Mouse (Mus musculus): Measurements from ENCODE around the gene Specc1.
A peak's percentile ranks its signal among the peaks of the same experiment; 100 is the strongest.
"Not testable (repeated sequence)": the region's sequence is repeated elsewhere in the genome, so short reads cannot be mapped to it uniquely, and the experiment has no call there.

The Specc1 gene

GRCm38 (mm10) chr11:61956572-61957295 lies at the start of gene Specc1:
Specc1 (plus strand) TSS chr11:61956763.
- DNase-seq (ENCODE audit: low spot score): peak; percentile 86

GRCm38 (mm10) chr11:61908315-61908714 lies 48.2 kb upstream of the Specc1 start:
- no peak for DNase-seq (ENCODE audit: low spot score)

- no peak for DNase-seq (ENCODE audit: low spot score)
Observed at GRCm38 (mm10) chr11:61919702-61920101, 36.9 kb upstream of the Specc1 start.

GRCm38 (mm10) chr11:61923309-61923708 lies 33.3 kb upstream of the Specc1 start:
- no peak for DNase-seq (ENCODE audit: low spot score)

- peak; percentile 61 for DNase-seq (ENCODE audit: low spot score)
Observed at GRCm38 (mm10) chr11:61929323-61930097, 27.1 kb upstream of the Specc1 start.

- DNase-seq (ENCODE audit: low spot score): peak; percentile 96
Observed at GRCm38 (mm10) chr11:61930098-61930517, 26.5 kb upstream of the Specc1 start, which contains the start of gene Akap10. Akap10 (minus strand) TSS chr11:61930252.

GRCm38 (mm10) chr11:61930640-61931586 lies 25.6 kb upstream of the Specc1 start:
- DNase-seq (ENCODE audit: low spot score): peak; percentile 13

GRCm38 (mm10) chr11:61937761-61938160 lies 18.8 kb upstream of the Specc1 start:
- no peak for DNase-seq (ENCODE audit: low spot score)

GRCm38 (mm10) chr11:61942903-61943302 lies 13.7 kb upstream of the Specc1 start:
- DNase-seq (ENCODE audit: low spot score): no peak

GRCm38 (mm10) chr11:61944417-61944816 lies 12.1 kb upstream of the Specc1 start:
- DNase-seq (ENCODE audit: low spot score): no peak

- no peak for DNase-seq (ENCODE audit: low spot score)
Observed at GRCm38 (mm10) chr11:61946608-61947007, 10.0 kb upstream of the Specc1 start.

- peak; percentile 72 for DNase-seq (ENCODE audit: low spot score)
Observed at GRCm38 (mm10) chr11:61949315-61949714, 7.2 kb upstream of the Specc1 start.

GRCm38 (mm10) chr11:61950632-61951031 lies 5.9 kb upstream of the Specc1 start:
- DNase-seq (ENCODE audit: low spot score): peak; percentile 94

- no peak for DNase-seq (ENCODE audit: low spot score)
Observed at GRCm38 (mm10) chr11:61955136-61955535, 1.4 kb upstream of the Specc1 start.

GRCm38 (mm10) chr11:61955951-61956350 lies 612 bp upstream of the Specc1 start:
- no peak for DNase-seq (ENCODE audit: low spot score)

GRCm38 (mm10) chr11:61957296-61957813 lies 792 bp downstream of the Specc1 start:
- peak; percentile 57 for DNase-seq (ENCODE audit: low spot score)

- DNase-seq (ENCODE audit: low spot score): not testable (repeated sequence)
Observed at GRCm38 (mm10) chr11:61958706-61959105, 2.1 kb downstream of the Specc1 start.

GRCm38 (mm10) chr11:61960096-61960495 lies 3.5 kb downstream of the Specc1 start:
- no peak for DNase-seq (ENCODE audit: low spot score)

GRCm38 (mm10) chr11:61962684-61963083 lies 6.1 kb downstream of the Specc1 start:
- no peak for DNase-seq (ENCODE audit: low spot score)

GRCm38 (mm10) chr11:61963193-61963592 lies 6.6 kb downstream of the Specc1 start:
- no peak for DNase-seq (ENCODE audit: low spot score)

- DNase-seq (ENCODE audit: low spot score): no peak
Observed at GRCm38 (mm10) chr11:61964611-61965010, 8.0 kb downstream of the Specc1 start.

GRCm38 (mm10) chr11:61967034-61967433 lies 10.5 kb downstream of the Specc1 start:
- DNase-seq (ENCODE audit: low spot score): no peak

All from embryo, embryonic 10 days (tissue).